Mouse (Mus musculus) bone marrow, adult 2 months (tissue): ENCODE measurements at regions not wholly inside any gene's neighbourhood (a gene's known extent, or its start where the extent isn't known, plus 50 kb on each side); places are given as distances from the start of the nearest gene placed in this dataset.

Experiments
- H3K27ac ChIP-seq: fragments of 200-500 bp; 2 replicates; pipeline ENCODE4 v1.5.1; 2012; ENCODE audit warnings: low read depth, mild to moderate bottlenecking, control low read depth, inconsistent platforms, low read length; ENCODE audit not compliant: control insufficient read depth, poor library complexity, insufficient read depth
- H3K4me1 ChIP-seq: fragments of 200-500 bp; 2 replicates; pipeline ENCODE4 v1.6.1; 2011; ENCODE audit warnings: low read length; ENCODE audit not compliant: control insufficient read depth, insufficient read depth
- H3K4me3 ChIP-seq: fragments of 200-500 bp; replicated peaks from 2 replicates; pipeline ENCODE3; 2011; ENCODE audit warnings: mild to moderate bottlenecking, low read depth, low read length, control low read depth; ENCODE audit not compliant: control insufficient read depth
- CTCF ChIP-seq: fragments of 200-500 bp; IDR thresholded peaks from 2 replicates; pipeline ENCODE4 v1.5.1; 2011; ENCODE audit warnings: low read length, control low read depth; ENCODE audit not compliant: control insufficient read depth, insufficient read depth
- POLR2A ChIP-seq: fragments of 200-500 bp; IDR thresholded peaks from 2 replicates; pipeline ENCODE4 v1.6.1; 2011; ENCODE audit warnings: low read depth, mild to moderate bottlenecking, control low read depth, low read length, borderline replicate concordance; ENCODE audit not compliant: control insufficient read depth
- WGBS: fragments of 180-500 bp; shearing (Covaris S2); methylation state at CpG from one replicate; pipeline ENCODE4 v1.1.7; 2018; 5-methylcytosine and 5-hydroxymethylcytosine counted together

- H3K27ac ChIP-seq, result no peak overlapping the region
- no peaks in the 10 kb centered on the region; the same call in 1 of the 2 replicates for H3K4me1 ChIP-seq
- TF ChIP-seq POLR2A, result no peak
- no peak for TF ChIP-seq CTCF
- WGBS, result 77% methylated on average over 3 of the region's 3 CpGs
- no peak overlapping the region for H3K4me3 ChIP-seq
Measured at GRCm38 (mm10) chr5:4498425-4498824, 259.4 kb downstream of the Fzd1 start.

- 8% methylated on average over 3 of the region's 3 CpGs for WGBS
- Histone ChIP-seq H3K4me1 (no peaks in the 10 kb centered on the region; the same call in 1 of the 2 replicates), H3K4me3 (no peak overlapping the region), H3K27ac (no peak overlapping the region)
- TF ChIP-seq CTCF (no peak), POLR2A (no peak)
Measured at GRCm38 (mm10) chr5:4496907-4497200, 261.0 kb downstream of the Fzd1 start.

GRCm38 (mm10) chr5:4496132-4496906, 261.5 kb downstream of the Fzd1 start:
- TF ChIP-seq POLR2A (no peak), CTCF (no peak)
- Histone ChIP-seq H3K4me3 (no peak overlapping the region), H3K4me1 (no peaks in the 10 kb centered on the region; the same call in 1 of the 2 replicates), H3K27ac (no peak overlapping the region)
- 6% methylated on average over 20 of the region's 20 CpGs for WGBS

GRCm38 (mm10) chr5:4495482-4495881, 262.4 kb downstream of the Fzd1 start:
- Histone ChIP-seq H3K27ac (no peak overlapping the region), H3K4me1 (no peaks in the 10 kb centered on the region; the same call in 1 of the 2 replicates), H3K4me3 (no peak overlapping the region)
- 76% methylated on average over 6 of the region's 6 CpGs for WGBS
- TF ChIP-seq POLR2A (no peak), CTCF (no peak)

- TF ChIP-seq POLR2A, result no peak
- TF ChIP-seq CTCF, result no peak
- WGBS, result 79% methylated on average over 4 of the region's 4 CpGs
- H3K4me3 ChIP-seq, result no peak overlapping the region
- no peaks in the 10 kb centered on the region for H3K4me1 ChIP-seq
- H3K27ac ChIP-seq, result no peak overlapping the region
Measured at GRCm38 (mm10) chr5:4486391-4487132, 271.3 kb downstream of the Fzd1 start.

- Histone ChIP-seq H3K4me1 (no peaks in the 10 kb centered on the region), H3K4me3 (no peak overlapping the region), H3K27ac (no peak overlapping the region)
- TF ChIP-seq POLR2A (no peak), CTCF (no peak)
- WGBS, result 69% methylated on average over 10 of the region's 10 CpGs
Measured at GRCm38 (mm10) chr5:4485542-4486390, 272.1 kb downstream of the Fzd1 start.

GRCm38 (mm10) chr5:4484780-4485179, 273.1 kb downstream of the Fzd1 start:
- WGBS, result 77% methylated on average over 6 of the region's 6 CpGs
- TF ChIP-seq CTCF (no peak), POLR2A (no peak)

GRCm38 (mm10) chr5:4484151-4484550, 273.7 kb downstream of the Fzd1 start:
- Histone ChIP-seq H3K4me1 (no peaks in the 10 kb centered on the region), H3K4me3 (no peak overlapping the region), H3K27ac (no peak overlapping the region)
- 81% methylated on average over 1 of the region's 1 CpGs for WGBS
- TF ChIP-seq CTCF, result no peak
- no peak for TF ChIP-seq POLR2A

More at GRCm38 (mm10) chr5:4484780-4485179, 273.1 kb downstream of the Fzd1 start:
- Histone ChIP-seq H3K4me1 (no peaks in the 10 kb centered on the region), H3K27ac (no peak overlapping the region), H3K4me3 (no peak overlapping the region)
